Mouse (Mus musculus) ovary, postnatal 10 days (tissue): ENCODE measurements around the gene Dmrtc2.
"Not testable (repeated sequence)": the region's sequence is repeated elsewhere in the genome, so short reads cannot be mapped to it uniquely, and the experiment has no call there.

Experiments
- DNase-seq: peaks from one replicate; pipeline ENCODE4 v3.0.0; 2022; ENCODE audit warnings: low spot score

Dmrtc2 gene

GRCm38 (mm10) chr7:24869532-24870165, at the start of gene Dmrtc2, which contains the start of gene Lypd4:
Dmrtc2 (plus strand) TSS chr7:24870057.
Lypd4 (minus strand) TSS chr7:24869941.
- DNase-seq, result no peak

- DNase-seq, result no peak
These were observed 45.4 kb upstream of the Dmrtc2 start for GRCm38 (mm10) chr7:24824452-24824851.

- DNase-seq, result no peak
These were observed 42.7 kb upstream of the Dmrtc2 start for GRCm38 (mm10) chr7:24827181-24827580.

GRCm38 (mm10) chr7:24838732-24839409, 31.0 kb upstream of the Dmrtc2 start:
- not testable (repeated sequence) for DNase-seq

GRCm38 (mm10) chr7:24839410-24839808, 30.4 kb upstream of the Dmrtc2 start:
- DNase-seq, result no peak

- no peak for DNase-seq
These were observed 29.5 kb upstream of the Dmrtc2 start for GRCm38 (mm10) chr7:24840331-24840730.

- DNase-seq, result no peak
These were observed 28.8 kb upstream of the Dmrtc2 start for GRCm38 (mm10) chr7:24841009-24841408.

GRCm38 (mm10) chr7:24844144-24844543, 25.7 kb upstream of the Dmrtc2 start:
- no peak for DNase-seq

- no peak for DNase-seq
These were observed 24.7 kb upstream of the Dmrtc2 start for GRCm38 (mm10) chr7:24845181-24845580.

GRCm38 (mm10) chr7:24845713-24846112, 24.1 kb upstream of the Dmrtc2 start:
- no peak for DNase-seq

GRCm38 (mm10) chr7:24846576-24846975, 23.3 kb upstream of the Dmrtc2 start:
- not testable (repeated sequence) for DNase-seq

GRCm38 (mm10) chr7:24850162-24850561, 19.7 kb upstream of the Dmrtc2 start:
- DNase-seq, result no peak

- DNase-seq, result no peak
These were observed 19.0 kb upstream of the Dmrtc2 start for GRCm38 (mm10) chr7:24850899-24851303.

GRCm38 (mm10) chr7:24851596-24852325, 18.1 kb upstream of the Dmrtc2 start:
- DNase-seq, result no peak

- DNase-seq, result no peak
These were observed 17.2 kb upstream of the Dmrtc2 start for GRCm38 (mm10) chr7:24852557-24853232.

GRCm38 (mm10) chr7:24853233-24853563, 16.7 kb upstream of the Dmrtc2 start:
- DNase-seq, result no peak

GRCm38 (mm10) chr7:24853695-24854094, 16.2 kb upstream of the Dmrtc2 start:
- no peak for DNase-seq

- DNase-seq, result no peak
These were observed 13.3 kb upstream of the Dmrtc2 start for GRCm38 (mm10) chr7:24856460-24857120.

- no peak for DNase-seq
These were observed 10.6 kb upstream of the Dmrtc2 start for GRCm38 (mm10) chr7:24859234-24859633.

- DNase-seq, result no peak
These were observed 7.9 kb upstream of the Dmrtc2 start, which contains the start of gene Gm9844 for GRCm38 (mm10) chr7:24861913-24862312. Gm9844 (plus strand) TSS chr7:24862213.

GRCm38 (mm10) chr7:24862853-24863252, 7.0 kb upstream of the Dmrtc2 start:
- no peak for DNase-seq

GRCm38 (mm10) chr7:24864156-24864555, 5.7 kb upstream of the Dmrtc2 start:
- DNase-seq, result no peak
